20 mouse cellular contexts compared by ENCODE assay signal in the genomic region with DNA sequence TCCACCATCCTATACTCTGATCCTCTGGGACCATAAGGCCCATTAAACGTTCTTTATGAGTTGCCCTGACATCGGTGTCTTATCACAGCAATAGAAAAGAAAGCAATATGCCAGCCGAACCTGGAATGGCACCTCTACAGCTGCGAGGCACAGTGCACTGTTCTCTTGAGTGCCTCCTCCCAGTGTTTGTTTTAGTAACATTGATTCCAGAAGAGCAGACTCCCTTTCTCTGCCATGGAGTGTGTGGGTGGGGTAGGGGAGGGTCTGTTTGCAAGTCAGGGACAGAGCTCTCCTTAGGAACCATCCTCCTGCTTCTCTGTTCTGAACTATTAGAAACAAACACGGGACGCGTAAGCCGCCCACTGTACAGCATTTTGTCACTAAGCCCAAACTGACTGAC.
A peak's percentile ranks its signal among the peaks of the same experiment; 100 is the strongest.
DNase-seq lines count a peak whose midpoint lies in the region; ATAC-seq and TF ChIP-seq lines count a peak whose summit lies in the region.
"Had no signal": no experiment of that assay in that cellular context is flagged by ENCODE, and none has a peak within 500 bp of the region (broad histone marks: within the 10 kb centered on the region; RNA-seq: fewer than 3 reads in every experiment).

No protein-coding gene starts in this region.

- DNase-seq in kidney, postnatal 0 days (ENCODE audit: low spot score): peak; percentile 61
- no peak for DNase-seq in kidney, postnatal 36 days
- DNase-seq in layer of hippocampus, postnatal 14 days (ENCODE audit: low spot score in 2 of 2): peak; percentile 8 to 11
- no peak for DNase-seq in layer of hippocampus, adult 9-10 months (ENCODE audit: low spot score)
- no peak for DNase-seq in embryonic facial prominence, embryonic 10.5 days (ENCODE audit: low spot score)
- DNase-seq in urinary bladder, adult 18-20 months (ENCODE audit: low spot score in 2 of 2): no peak
- DNase-seq in heart, embryonic 10.5 days (ENCODE audit: low spot score): no peak
- DNase-seq: adrenal gland, adult 8-10 months; adrenal gland, postnatal 36 days; cerebellum, adult 11 months; cerebellum, adult 8-10 months; cerebellum, postnatal 25 days; gastrocnemius, postnatal 36 days; heart, adult 11 months; heart, postnatal 10 days; heart, postnatal 4 days had no signal

- no peaks in the 10 kb centered on the region for H3K9me3 ChIP-seq in kidney, postnatal 0 days (replicated peaks; ENCODE audit: low read length)
- no peaks in the 10 kb centered on the region for H3K9me3 ChIP-seq in embryonic facial prominence, embryonic 10.5 days
- no peaks in the 10 kb centered on the region for H3K9me3 ChIP-seq in heart, embryonic 10.5 days
- H3K9me3 ChIP-seq: embryonic facial prominence, embryonic 13.5 days; forebrain, embryonic 13.5 days; hindbrain, embryonic 12.5 days had no signal

- H3K9ac ChIP-seq in kidney, postnatal 0 days (ENCODE audit: low read depth, low read length): no peak overlapping the region
- H3K9ac ChIP-seq: embryonic facial prominence, embryonic 13.5 days; forebrain, embryonic 13.5 days; hindbrain, embryonic 12.5 days had no signal

- no peaks in the 10 kb centered on the region for H3K27me3 ChIP-seq in kidney, postnatal 0 days (ENCODE audit: insufficient read depth, low read length)
- H3K27me3 ChIP-seq in embryonic facial prominence, embryonic 10.5 days (replicated peaks; ENCODE audit: low read depth, poor library complexity, severe bottlenecking): no peaks in the 10 kb centered on the region
- no peaks in the 10 kb centered on the region for H3K27me3 ChIP-seq in heart, embryonic 10.5 days (ENCODE audit: insufficient read depth, poor library complexity, severe bottlenecking)
- H3K27me3 ChIP-seq: embryonic facial prominence, embryonic 13.5 days; forebrain, embryonic 13.5 days; hindbrain, embryonic 12.5 days had no signal

- WGBS in kidney, postnatal 0 days: 40% methylated on average over 8 of the region's 8 CpGs
- 79% methylated on average over 8 of the region's 8 CpGs for WGBS in embryonic facial prominence, embryonic 10.5 days
- 81% methylated on average over 8 of the region's 8 CpGs for WGBS in heart, embryonic 10.5 days

- TF ChIP-seq CTCF in kidney, postnatal 0 days (IDR thresholded peaks at IDR 0.05; ENCODE audit: low read depth): no peak

- no peak overlapping the region for H3K27ac ChIP-seq in kidney, postnatal 0 days
- H3K27ac ChIP-seq in embryonic facial prominence, embryonic 10.5 days (replicated peaks): 0 out of 2 replicates have a peak overlapping the region, but pooled peaks have one; percentile 4
- no peak overlapping the region for H3K27ac ChIP-seq in heart, embryonic 10.5 days
- H3K27ac ChIP-seq: embryonic facial prominence, embryonic 13.5 days; forebrain, embryonic 13.5 days; hindbrain, embryonic 12.5 days had no signal

- no peak overlapping the region for H3K4me3 ChIP-seq in kidney, postnatal 0 days (replicated peaks; ENCODE audit: low read depth, low read length)
- no peak overlapping the region for H3K4me3 ChIP-seq in embryonic facial prominence, embryonic 10.5 days
- H3K4me3 ChIP-seq in heart, embryonic 10.5 days: no peak overlapping the region
- H3K4me3 ChIP-seq: embryonic facial prominence, embryonic 13.5 days; forebrain, embryonic 13.5 days; hindbrain, embryonic 12.5 days had no signal

- no peaks in the 10 kb centered on the region for H3K36me3 ChIP-seq in kidney, postnatal 0 days (ENCODE audit: insufficient read depth, low read length)
- no peaks in the 10 kb centered on the region for H3K36me3 ChIP-seq in embryonic facial prominence, embryonic 10.5 days (replicated peaks)
- no peaks in the 10 kb centered on the region for H3K36me3 ChIP-seq in heart, embryonic 10.5 days
- H3K36me3 ChIP-seq: embryonic facial prominence, embryonic 13.5 days; hindbrain, embryonic 12.5 days had no signal

- ATAC-seq in kidney, postnatal 0 days (replicated peaks; ENCODE audit: low FRiP score, low read depth): no peak
- ATAC-seq: forebrain, embryonic 13.5 days; hindbrain, embryonic 16.5 days had no signal

- no peak overlapping the region for H3K4me2 ChIP-seq in kidney, postnatal 0 days (ENCODE audit: low read length)
- H3K4me2 ChIP-seq: embryonic facial prominence, embryonic 13.5 days; forebrain, embryonic 13.5 days; hindbrain, embryonic 12.5 days had no signal

- H3K4me1 ChIP-seq in kidney, postnatal 0 days (replicated peaks; ENCODE audit: insufficient read depth, low read length): no peaks in the 10 kb centered on the region
- H3K4me1 ChIP-seq in embryonic facial prominence, embryonic 10.5 days: peaks cover 18% of the 10 kb centered on the region
- H3K4me1 ChIP-seq in heart, embryonic 10.5 days: no peaks in the 10 kb centered on the region
- H3K4me1 ChIP-seq: embryonic facial prominence, embryonic 13.5 days; hindbrain, embryonic 12.5 days had no signal

Comparison
In these comparisons a context has a peak if more than half of its experiments do, and no peak if none do; other contexts are left out.
1. DNase-seq: peak in kidney, postnatal 0 days (single experiment) and layer of hippocampus, postnatal 14 days (2 of 2); none in kidney, postnatal 36 days (0 of 2), layer of hippocampus, adult 9-10 months (single experiment), embryonic facial prominence, embryonic 10.5 days (single experiment), urinary bladder, adult 18-20 months (0 of 2) and heart, embryonic 10.5 days (single experiment).